Mouse (Mus musculus) cerebral cortex, adult 2 months (tissue): ENCODE measurements around the gene Stk17b.

Experiments
- WGBS: fragments of 180-500 bp; shearing (Covaris S2); methylation state at CpG from one replicate; pipeline ENCODE4 v1.1.7; 2018; 5-methylcytosine and 5-hydroxymethylcytosine counted together

Stk17b gene

DNA sequence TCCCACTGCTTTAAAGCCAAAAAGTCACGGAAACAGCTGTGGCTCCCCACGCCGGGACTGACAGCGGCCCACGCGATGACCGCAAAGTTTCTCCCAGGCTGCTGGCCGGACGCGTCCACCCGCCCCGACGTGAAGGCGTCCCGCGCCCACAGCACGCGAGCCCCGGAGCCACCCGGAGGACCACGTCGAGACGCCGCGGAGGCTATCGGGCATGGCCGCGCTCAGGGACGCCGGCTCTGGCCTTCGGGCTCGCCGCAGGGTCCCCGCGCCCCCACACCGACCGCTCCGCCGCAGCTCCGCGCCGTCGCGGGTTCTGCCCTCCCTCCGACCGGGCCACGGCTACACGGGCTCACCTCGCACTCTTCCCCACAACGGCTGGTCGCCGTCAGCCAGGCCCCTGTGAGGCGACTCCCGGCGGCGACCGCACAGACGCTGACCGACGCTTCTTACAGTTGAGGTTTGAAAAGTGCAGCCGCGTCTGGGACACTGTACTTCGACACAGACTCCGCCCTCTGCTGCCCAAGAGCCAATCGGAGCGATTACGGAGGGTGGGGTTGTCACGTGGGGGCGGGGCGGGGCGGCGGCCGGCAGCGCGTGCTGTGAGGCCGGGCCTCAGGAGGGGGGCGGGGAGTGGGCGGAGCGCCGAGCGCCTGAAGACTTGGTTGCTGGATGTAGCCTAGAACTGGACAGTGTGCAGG is at the start of gene Stk17b:
TSS of gene Stk17b (minus strand) at position 504 of the 698 bp plus-strand sequence.
- WGBS = under 1% methylated on average over 81 of the region's 81 CpGs

DNA sequence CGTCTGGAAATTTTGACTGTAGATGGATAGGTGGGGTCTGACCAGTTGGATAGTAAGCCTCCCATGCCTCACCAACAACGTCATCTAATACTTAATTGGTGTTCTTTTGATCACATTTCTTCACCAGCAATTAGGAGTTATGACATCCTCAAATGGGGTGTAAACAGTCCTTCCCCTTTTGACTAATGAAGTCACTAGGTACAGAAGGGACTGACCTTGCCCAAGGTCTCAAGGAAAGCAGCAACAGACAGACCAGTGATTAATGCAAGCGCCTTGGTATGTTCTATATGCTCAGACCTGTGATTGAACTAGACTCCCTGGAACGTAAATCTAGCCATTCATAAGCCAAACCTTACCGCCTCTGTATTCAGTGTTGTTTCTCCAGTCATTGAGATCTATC is 45.3 kb upstream of the Stk17b start:
- WGBS = 96% methylated on average over 5 of the region's 5 CpGs

DNA sequence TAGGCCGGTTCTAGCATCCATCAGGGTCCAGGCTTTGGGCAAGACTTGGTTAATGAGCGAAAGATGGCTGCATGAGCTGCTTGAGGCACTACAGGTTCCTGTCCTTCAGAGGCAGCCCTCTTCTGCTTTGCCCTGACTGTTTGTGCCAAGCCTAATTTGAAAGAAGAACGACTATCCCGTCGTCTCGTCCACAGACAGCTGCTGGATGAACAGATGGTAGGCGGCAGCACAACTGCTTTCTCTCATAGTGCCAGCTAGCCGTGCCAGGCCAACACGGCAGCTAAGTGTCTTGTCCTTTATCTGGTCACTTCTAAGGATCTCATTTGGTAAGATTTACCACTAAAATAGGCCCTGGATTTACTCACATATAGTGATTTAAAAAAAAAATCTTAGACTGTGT is 44.1 kb upstream of the Stk17b start:
- WGBS = 43% methylated on average over 9 of the region's 9 CpGs

DNA sequence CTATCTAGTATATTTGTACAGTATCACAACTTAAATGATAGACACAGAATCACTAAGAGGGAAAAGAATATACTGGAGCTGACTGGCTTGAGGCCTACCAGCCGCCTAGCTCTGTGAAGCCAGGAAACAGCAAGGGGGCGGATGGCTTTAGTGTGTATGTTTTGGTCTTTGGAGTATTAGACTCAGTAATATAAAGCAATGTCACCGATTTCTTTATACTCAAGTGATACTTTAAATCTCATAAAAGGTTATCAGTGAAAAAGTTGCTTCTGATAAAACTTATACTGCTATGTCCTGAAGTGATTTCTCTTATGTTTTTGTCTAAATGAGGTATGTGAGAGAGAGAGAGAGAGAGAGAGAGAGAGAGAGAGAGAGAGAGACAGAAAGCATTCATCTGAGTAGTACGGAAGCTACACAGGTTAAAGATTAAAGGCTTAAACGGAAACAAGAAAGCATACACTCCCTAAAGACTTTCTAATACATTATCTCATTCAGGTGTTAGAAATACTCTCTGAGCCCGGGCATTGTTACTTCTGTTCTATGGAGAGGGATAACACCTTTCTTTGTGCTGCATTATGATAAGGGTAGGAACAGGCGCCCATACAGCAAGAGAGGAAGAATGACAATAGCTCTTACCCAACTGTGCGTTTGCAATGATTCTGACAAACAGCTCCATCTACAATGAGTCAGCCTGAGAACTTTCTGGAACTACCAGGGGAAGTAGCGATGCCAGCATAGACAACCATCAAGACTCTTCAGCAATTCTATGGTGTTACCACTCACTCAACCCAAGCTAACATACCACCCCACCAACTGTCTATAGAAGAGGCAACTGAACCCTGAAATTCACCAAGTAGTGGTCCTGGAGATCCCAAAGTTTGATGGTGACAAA is 39.7 kb upstream of the Stk17b start:
- WGBS = 78% methylated on average over 9 of the region's 9 CpGs

DNA sequence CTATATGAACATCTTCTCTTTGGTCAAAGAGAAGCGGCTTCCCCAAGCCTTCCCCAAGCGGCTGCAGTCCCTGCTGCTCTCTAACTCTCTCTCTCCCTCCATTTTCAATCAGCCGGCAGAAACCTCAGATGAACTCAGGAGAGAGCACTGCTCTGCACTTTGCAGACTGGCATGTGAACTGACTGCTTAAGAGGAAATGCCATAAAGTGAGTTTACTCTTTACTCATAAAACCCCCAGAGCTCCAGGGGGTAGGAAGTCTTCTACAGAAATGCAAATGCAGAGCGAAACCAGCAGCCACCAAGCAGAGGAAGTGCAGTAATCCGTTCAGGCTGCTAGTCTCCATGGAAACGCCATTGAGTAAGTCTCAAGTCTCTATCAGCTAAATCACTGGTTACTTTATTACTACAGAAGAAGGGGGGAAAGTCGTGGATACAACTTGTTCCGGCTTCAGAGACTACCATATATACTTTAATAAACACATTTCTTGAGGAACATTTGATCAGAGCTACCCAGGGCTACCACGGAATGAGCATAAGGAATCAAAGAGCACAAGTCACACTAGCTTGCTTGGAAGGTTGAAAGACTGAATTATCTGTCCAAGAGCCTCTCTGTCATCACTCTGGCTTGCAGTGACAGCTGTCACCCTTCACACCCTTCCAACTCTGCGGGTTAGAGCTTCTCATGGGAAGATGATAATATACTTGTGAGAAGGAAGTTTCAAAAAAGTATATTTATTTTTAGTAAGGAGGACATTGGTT is 38.8 kb upstream of the Stk17b start:
- 6% methylated on average over 10 of the region's 10 CpGs for WGBS

DNA sequence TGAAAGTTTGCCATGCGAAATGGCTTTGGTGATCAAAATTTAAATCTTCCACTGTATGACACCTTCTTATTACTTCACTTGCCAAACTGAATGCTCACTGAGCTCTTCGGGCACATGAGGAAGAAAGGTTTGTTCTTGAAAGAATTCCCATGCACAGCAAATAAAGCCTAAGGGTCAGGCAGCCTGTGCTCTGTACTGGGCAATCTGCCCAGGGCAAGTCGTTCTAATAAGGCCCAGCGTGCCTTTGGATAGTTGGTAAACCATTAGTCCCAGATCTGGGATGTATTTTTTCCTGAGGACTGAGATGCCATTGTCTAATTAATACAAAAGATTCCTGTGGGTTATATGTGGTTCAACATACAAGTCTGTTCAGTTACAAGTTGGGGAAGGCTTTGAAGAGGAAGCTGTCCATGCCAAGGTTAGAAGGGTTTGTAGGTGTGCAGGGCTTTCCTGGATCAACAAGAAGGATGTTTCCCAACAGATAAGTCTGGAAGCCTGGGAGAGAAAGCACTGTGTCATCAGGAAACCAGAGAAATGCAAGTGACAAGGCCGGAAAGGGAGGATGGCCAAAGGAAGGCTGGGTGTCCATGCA is 35.1 kb upstream of the Stk17b start:
- WGBS = 51% methylated on average over 5 of the region's 5 CpGs

DNA sequence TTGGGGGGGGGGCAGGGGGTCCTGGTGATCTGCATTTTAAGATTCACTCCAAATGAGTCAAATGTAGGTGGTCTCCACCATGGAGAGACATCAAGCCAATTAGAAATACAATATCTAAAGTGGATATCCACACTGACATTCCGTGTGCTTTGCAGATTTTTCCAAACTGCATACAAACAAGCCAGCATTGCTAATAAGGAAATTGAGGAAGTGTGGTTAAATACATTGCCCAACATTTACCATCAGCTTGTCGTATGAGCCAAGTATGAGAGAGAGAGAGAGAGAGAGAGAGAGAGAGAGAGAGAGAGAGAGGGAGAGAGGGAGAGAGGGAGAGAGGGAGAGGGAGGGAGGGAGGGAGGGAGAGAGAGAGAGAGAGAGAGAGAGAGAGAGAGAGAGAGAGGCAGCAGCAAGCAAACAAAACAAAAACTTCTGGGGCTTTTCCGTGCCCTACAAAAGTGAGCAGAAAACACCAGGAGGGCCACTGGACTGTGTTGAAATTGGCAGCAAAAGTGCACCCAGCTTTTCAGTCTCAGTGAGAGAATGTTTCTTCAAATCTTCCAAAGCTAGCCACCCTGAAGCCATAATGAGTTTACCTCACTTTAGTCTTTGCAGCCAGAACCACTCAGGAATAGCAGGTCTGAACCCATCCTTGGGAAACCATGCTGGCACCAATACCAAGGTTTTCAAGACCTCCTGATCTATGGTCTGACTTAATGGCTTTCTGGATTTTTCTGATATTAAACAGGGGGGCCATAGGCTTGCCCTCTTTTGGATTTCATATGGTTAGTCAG is 33.2 kb upstream of the Stk17b start:
- 45% methylated on average over 3 of the region's 3 CpGs for WGBS

DNA sequence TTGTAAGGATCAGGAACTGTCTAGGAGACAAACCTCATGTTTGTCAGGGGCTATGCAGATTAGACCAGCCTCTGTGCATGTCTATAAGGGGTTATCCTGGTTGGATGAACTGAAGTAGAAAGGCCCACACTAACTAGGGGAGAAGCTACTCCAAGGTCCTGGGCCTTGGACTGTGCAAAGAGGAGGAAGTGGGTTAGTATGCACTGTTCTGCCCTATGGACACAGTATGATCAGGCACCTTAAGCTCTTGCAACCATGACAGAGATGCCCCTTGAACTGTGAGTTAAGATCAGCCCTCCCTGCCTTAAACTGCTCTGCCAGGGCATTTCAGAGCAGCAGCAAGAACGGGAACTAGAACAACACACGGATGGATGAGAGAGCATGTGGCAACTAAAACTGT is 31.3 kb upstream of the Stk17b start:
- WGBS = 63% methylated on average over 2 of the region's 2 CpGs

DNA sequence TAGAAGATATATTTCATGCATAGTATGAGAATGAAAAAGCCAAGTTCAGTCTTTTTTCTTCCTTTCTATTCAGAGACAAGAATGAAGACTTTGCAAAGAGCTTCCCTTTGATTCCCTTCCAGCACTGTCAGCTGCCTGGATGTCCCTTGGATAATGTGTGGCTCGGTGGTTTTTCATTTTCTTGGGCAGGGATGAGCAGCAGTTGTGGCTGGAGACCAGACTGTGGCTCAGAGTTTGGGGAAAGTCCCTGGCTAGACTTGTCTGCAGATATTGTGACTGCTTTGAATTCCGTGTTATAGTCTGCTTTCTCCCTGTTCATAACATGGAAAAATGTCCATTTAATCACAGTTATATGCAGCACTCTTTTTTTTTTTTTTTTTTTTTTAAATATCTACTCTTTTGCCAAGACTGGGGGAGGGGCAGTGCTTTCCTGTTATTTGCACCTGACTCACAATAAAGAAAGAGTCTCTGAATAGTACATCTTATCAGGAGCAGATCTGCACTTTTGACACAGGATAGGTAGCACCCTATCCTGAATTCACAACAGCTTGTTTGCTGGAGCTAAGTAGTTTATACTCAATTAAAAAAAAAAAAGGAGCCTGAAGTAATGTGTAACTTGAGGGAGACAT is 29.2 kb upstream of the Stk17b start:
- WGBS = 29% methylated on average over 2 of the region's 2 CpGs

DNA sequence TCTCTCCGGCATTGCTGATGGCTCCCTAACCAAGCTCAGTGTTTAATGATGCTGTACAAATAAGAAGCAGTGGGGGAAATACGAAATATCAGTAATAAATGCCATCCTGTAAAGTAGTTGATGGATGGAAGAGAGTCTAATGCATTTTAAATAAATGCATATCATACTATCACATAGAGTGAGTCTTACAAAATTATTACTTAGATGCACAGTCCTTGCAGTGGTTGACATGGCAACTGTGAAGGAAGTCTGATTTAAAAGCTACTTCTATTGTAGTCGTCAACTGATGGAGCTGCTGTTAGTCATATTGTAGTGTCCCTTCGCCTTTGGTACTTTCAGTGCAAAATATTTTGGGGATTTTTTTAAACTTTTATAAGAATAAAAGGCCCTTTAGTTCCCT is 26.9 kb upstream of the Stk17b start:
- 82% methylated on average over 4 of the region's 4 CpGs for WGBS

DNA sequence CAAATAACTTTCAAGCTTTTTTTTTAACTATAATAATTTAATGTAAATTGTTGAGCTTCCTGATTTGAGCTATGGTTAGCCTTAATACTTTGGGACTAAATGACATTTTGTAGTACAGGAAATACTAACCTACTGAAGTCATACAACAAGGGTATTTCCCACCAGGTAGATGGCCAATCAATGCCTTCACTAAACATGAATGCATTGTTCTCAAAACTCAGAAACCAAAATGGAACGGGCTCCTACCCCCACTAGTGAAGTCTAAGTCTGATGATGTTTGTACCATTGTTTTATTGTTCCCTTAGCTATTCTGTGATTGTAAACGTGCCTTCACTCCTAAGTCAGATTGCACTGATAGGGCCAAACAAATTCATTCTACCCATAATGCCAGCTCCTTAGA is 23.2 kb upstream of the Stk17b start:
- WGBS = 80% methylated on average over 2 of the region's 2 CpGs

DNA sequence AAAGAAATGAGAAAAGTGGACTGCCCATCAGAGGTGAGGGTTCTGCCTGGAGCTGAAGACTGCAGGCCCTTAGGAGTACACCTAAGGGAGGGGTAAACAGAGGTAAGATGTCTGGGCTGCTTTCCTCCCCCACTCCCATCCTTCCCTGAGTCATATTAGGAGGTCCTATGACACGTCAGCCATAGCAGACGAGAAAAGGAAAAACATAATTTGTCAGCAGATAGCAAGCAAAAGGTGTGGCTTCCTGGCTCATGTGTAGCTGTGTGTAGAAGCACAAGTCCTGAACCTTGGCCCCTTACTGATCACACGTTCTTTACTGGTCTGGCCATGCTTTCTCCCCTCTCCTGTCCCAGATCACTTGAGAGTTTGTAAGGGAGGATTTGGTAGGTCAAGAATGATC is 12.8 kb upstream of the Stk17b start:
- 83% methylated on average over 3 of the region's 3 CpGs for WGBS

DNA sequence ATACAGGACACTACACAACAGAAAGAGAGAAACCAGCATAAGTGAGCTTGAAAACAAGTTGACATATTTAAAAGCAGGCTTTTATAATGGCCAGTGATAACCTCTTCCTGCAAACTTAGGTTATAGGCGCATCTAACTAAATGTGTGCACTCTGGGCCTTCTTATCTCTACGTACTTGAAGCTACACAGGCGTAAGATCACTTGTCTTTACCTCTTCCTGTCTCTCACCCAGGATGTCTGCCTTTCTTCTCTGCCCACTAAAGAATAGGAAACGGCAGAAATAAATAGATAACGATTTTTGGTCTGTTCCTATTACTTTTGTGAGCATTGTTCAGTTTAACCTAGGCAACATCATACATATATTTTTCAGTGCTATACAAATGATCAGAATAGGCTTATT is 12.1 kb upstream of the Stk17b start:
- WGBS = 90% methylated on average over 5 of the region's 5 CpGs

DNA sequence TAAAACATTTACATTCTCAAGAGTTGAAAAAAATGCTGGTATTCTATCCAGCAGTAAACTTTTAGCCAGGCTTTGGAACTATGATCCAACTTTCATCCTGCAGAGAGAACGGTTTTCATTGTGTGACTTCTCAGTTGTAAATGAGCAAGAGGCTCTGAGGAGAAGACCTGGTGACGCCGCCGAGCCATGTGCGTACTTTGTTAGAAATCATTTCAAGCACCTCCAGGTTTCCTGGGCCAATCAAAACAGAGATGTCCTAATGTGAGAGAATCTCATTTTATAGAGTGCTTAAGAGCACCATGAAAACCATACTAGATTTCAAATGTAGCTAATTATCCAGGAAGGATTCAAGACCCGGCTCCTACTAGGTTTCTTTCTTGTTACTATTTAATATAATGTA is 11.2 kb upstream of the Stk17b start:
- 88% methylated on average over 6 of the region's 6 CpGs for WGBS

DNA sequence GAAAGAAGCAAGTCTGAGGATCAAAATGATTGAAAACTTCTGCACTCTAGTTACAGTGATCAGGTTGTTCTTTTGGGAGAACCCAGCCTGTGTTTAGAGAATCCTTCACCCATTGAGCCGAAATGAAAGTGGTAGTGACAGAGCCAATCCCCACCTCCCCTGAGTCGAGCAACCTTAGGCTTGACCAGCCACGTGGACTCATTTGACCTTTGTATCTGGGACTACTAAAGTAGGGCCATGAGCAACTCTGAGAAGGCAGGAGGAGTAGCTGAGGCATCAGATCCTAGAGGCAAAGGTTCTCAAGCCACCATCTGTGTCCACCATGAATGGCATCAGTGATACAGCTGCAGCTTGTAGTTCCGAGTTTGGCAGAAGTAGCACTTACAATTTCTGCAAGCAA is 10.6 kb upstream of the Stk17b start:
- 82% methylated on average over 4 of the region's 4 CpGs for WGBS

DNA sequence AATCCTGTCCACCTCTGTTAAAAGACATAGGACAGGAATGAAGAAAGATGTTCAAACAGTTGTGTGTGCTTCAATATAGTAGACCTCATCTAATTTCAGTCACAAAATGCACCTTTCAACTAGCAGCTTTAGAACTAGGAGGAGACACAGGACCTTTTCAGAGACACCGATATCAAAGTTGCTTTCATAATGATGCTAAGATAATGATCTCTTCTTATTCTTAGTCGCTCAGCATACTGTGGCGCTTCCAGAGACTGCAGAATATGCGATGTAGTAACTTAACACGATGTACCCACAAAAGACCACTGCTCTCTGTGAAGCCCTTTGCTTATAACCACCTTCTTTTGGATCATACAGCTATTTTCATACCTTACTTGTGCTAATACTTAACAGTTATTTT is 10.1 kb upstream of the Stk17b start:
- 93% methylated on average over 5 of the region's 5 CpGs for WGBS

DNA sequence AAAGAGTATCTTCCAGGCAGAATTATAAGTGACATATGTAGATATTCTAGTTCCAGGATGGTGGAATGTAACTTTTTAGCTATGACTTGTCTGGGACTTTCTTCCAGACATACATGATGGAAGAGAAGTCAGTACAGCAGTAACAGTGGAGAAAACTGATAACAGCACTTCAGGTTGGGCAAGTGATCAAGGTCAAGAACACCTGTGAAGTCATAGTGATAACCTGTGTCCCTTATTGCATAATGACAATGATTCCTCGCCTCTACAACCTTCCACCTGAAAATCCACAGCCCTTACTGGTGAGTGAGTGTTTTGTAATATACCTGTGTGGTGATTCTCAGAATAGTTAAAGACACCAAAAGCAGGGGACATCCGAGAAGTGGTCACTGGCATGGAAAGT is 9.3 kb upstream of the Stk17b start:
- 96% methylated on average over 2 of the region's 2 CpGs for WGBS

DNA sequence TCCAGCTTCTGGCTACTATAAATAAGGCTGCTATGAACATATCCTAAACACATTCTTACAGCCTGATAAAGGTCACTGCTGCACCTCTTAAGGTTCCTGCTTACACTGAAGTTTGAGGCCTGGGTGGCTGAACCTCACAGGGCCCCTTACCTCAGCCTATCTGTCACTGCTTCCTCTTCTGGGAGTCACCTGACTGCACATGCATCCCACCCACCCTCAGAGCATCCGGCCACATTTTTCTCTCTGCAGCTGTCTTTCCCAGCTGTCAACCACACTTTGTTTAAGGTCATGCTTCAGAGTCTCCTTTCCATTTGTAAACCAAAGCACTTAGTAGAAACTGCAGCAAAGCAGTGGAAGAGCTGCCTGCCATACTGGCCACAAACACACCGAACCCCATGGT is 6.3 kb upstream of the Stk17b start:
- WGBS = 80% methylated on average over 2 of the region's 2 CpGs

DNA sequence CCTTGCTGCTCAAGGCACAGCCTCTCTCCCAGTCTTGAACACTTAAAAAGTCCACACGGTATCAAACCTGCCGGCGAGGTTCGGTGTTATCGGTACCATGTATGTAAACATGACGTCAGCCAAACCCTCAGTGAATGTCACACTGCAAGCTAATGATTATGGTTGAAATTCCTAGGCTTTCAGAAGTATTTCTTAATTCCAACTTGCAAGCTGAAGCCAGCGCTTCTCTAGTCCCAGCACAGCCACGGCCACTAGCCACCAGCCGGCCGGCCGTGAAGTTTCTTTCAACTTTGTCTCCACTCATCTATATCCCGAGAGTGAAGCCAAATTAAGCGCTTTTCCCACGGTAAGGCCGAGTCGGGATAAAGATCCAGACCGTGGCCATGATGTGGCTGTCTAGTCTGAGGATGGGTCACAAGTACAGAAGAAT is 718 bp downstream of the Stk17b start:
- WGBS = 6% methylated on average over 17 of the region's 17 CpGs

DNA sequence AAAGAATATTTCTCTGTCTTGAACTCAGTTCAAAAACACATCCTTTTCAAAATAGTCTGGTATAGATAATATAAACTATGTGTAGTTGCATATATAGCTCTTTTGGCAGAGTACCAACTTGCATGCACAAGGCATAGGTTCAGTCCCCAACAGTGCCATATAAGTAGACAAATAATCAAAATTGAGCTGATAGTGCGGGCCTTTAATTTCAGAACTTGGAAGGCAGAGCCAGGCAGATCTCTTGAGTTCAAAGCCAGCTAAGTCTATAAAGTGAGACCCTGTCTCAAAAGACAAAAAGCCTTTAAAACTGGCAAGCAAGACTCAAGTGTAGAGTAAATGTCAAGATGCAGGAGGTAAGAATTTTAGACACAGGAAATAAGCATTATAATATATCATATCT is 2.1 kb downstream of the Stk17b start:
- 96% methylated on average over 1 of the region's 1 CpGs for WGBS

DNA sequence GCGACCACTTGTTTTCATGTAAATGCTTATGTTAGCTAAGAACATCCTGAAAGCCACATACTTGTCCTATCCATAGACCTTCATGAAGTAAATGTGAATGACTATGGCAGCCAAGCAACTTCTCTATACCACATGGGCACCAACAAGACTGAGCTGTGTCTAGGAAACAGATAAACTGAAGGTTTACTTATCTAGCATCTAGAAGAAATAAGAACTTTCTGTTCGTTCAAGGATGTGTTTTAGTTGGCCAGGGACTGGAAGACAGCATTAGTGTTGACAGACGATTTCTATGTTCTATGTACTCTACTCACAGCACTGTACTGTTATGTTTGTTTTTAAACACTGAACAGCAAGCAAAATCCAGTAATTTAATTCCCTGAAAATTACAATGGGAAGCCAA is 2.9 kb downstream of the Stk17b start:
- 66% methylated on average over 3 of the region's 3 CpGs for WGBS
